Mouse (Mus musculus) stomach, embryonic 14.5 days (tissue): Measurements from ENCODE around the gene Bhlha15. TPM values are rescaled to one million over a fixed set of nuclear protein-coding genes. Genes with fewer than 3 reads are reported as not detected.

Experiments
- ATAC-seq: fragments of 200-750 bp; cut with Nextera tagmentation; 2 replicates; pipeline ENCODE4 v1.8.0; 2017; ENCODE audit warnings: low read depth, moderate TSS enrichment; ENCODE audit not compliant: insufficient number of reproducible peaks, insufficient read depth, low FRiP score
- H3K27ac ChIP-seq: fragments of 300-500 bp; sonication (generic); 2 replicates; pipeline ENCODE4 v1.5.1; 2014; ENCODE audit warnings: mild to moderate bottlenecking, low read length, moderate library complexity, mixed read lengths
- H3K27me3 ChIP-seq: fragments of 300-500 bp; sonication (generic); 2 replicates; pipeline ENCODE4 v1.6.1; 2014; ENCODE audit warnings: low read length, control low read depth, mixed read lengths; ENCODE audit not compliant: control insufficient read depth, insufficient read depth
- H3K36me3 ChIP-seq: fragments of 300-500 bp; sonication (generic); 2 replicates; pipeline ENCODE4 v1.6.1; 2014; ENCODE audit warnings: mild to moderate bottlenecking, control low read depth, low read length, moderate library complexity, mixed read lengths; ENCODE audit not compliant: control insufficient read depth, insufficient read depth
- H3K4me1 ChIP-seq: fragments of 300-500 bp; sonication (generic); 2 replicates; pipeline ENCODE4 v1.6.1; 2014; ENCODE audit warnings: low read length, control low read depth, mixed read lengths; ENCODE audit not compliant: control insufficient read depth, insufficient read depth
- H3K4me2 ChIP-seq: fragments of 300-500 bp; sonication (generic); replicated peaks from 2 replicates; pipeline ENCODE4 v1.6.1; 2014; ENCODE audit warnings: low read depth, low read length, control low read depth
- H3K4me3 ChIP-seq: fragments of 300-500 bp; sonication (generic); 2 replicates; pipeline ENCODE4 v1.5.1; 2014; ENCODE audit warnings: low read depth, low read length, control low read depth
- H3K9ac ChIP-seq: fragments of 300-500 bp; sonication (generic); replicated peaks from 2 replicates; pipeline ENCODE4 v1.6.1; 2014; ENCODE audit warnings: low read depth, mild to moderate bottlenecking, control low read depth, low read length, moderate library complexity, mixed read lengths
- H3K9me3 ChIP-seq: fragments of 300-500 bp; sonication (generic); 2 replicates; pipeline ENCODE4 v1.6.1; 2016; ENCODE audit warnings: low read depth, low read length, control low read depth; ENCODE audit not compliant: control insufficient read depth
- WGBS: fragments of 180-500 bp; shearing (Covaris S2); extraction: QIAGEN DNeasy Blood & Tissue Kit; methylation state at CpG from one replicate; pipeline ENCODE4 v1.1.7; 2014; 5-methylcytosine and 5-hydroxymethylcytosine counted together
- polyA plus RNA-seq: library from polyadenylated mRNA; unstranded; fragments of >200 nt; fragmentation: Nextera tagmentation; extraction: Ambion mirVana; gene quantifications from 2 replicates; pipeline ENCODE4 v1.2.1, GENCODE M21; 2014

Gene Bhlha15
- polyA plus RNA-seq, 1 experiment from 2014 or later = 0.32 TPM

DNA sequence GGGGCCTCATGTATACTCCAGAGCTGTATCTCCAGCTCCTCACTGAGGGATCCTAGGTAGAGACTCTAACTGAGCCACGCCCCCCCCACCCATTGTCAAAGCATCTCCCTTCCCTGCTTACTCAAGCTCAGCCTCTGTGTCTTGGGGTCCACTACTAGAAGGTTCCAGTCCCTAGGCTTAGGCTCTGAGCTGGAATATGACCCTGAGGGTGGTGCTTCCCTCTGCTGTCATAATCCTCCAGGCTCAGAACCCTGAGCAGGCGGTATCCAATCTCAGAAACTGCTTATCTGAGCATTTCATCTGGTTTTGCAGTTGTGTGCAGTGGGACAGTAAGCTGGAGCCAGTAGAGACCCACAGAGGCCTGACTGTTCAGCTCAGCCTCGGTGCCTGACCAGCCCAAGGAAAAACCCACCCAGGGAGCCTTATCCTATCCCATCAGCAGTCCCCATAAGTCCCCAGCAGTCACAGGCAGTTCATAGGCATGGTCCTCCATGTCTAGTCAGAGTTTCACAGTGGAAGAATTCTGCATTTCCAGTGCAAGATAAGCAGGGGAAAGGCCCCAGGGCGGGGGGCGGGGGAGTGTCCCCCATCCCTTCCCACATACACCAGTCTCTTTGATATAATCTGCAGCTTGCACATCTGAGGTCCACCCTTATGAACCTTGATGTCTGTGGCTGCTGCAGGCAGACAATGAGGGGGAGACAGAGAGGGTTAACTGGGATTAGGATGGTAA lies 27.8 kb upstream of the Bhlha15 start:
- 81% methylated on average over 5 of the region's 5 CpGs for WGBS
- H3K36me3 ChIP-seq = peaks cover 7% of the 10 kb centered on the region; the same call in 1 of the 2 replicates
- no peak for ATAC-seq
- peaks cover 2% of the 10 kb centered on the region; the same call in 1 of the 2 replicates for H3K4me1 ChIP-seq
- no peaks in the 10 kb centered on the region for H3K9me3 ChIP-seq
- H3K4me3 ChIP-seq = no peak overlapping the region
- H3K9ac ChIP-seq = no peak overlapping the region
- no peak overlapping the region for H3K4me2 ChIP-seq
- H3K27ac ChIP-seq = no peak overlapping the region; the same call in 1 of the 2 replicates
- H3K27me3 ChIP-seq = no peaks in the 10 kb centered on the region

DNA sequence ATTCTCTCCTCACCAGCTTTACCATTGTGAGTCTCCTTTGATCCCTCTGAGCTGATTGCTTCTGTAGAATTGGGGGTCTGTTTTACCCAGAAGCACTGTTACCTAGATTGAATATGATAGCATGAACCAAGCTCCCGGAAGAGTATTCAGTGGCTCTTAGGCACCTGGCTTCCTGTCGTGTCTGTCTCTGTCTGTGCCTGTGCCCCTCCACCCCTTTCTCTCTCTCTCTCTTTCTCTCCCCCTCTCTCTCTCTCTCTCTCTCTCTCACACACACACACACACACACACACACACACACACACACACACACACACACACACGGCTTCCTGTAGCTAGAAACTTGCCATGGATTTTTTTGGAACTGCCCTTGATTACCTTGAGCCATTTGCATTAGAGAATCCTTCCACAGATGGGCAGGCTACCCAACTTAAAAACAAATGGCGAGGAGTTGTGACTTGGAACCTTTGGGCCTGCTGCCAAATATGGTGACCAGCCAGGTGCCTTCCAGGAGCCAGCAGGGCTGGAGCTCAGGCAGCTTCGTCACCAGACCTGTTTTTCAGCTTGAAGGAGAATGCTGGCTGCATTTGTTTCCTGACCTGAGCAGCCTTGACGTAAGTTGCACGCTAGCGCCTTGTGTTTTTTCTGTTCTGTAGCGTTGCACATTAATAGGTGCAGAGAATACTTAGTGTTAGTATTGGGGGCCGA lies 27.1 kb upstream of the Bhlha15 start:
- H3K27ac ChIP-seq = no peak overlapping the region; the same call in 1 of the 2 replicates

DNA sequence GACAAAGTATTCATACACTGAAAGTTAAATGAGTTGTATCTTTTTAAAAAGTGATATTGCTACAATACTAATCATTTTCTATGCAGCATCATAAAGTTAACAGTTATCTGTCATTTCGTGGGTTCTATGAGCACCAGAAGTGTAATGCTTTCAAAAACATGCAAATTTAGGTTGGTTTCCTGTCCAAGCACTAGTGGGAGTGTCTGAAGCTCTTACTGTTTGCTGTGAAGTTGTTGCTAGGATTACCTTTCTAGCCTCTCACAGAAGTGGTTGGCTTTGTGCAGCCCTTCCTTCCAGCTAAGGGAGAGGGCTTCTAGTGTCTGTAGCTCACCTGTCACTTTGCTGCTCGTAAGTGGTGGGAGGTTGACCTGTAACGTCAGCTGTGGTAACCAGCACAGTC lies 24.3 kb upstream of the Bhlha15 start:
- no peak for ATAC-seq
- Histone ChIP-seq H3K4me3 (no peak overlapping the region), H3K4me2 (no peak overlapping the region), H3K36me3 (peaks cover 12% of the 10 kb centered on the region; the same call in 1 of the 2 replicates), H3K9ac (no peak overlapping the region), H3K4me1 (no peaks in the 10 kb centered on the region), H3K27ac (no peak overlapping the region), H3K27me3 (no peaks in the 10 kb centered on the region), H3K9me3 (no peaks in the 10 kb centered on the region)
- WGBS = 84% methylated on average over 3 of the region's 3 CpGs

More for the DNA sequence above, 27.1 kb upstream of the Bhlha15 start:
- Histone ChIP-seq H3K27me3 (no peaks in the 10 kb centered on the region), H3K4me3 (no peak overlapping the region), H3K9ac (no peak overlapping the region), H3K4me2 (no peak overlapping the region), H3K9me3 (no peaks in the 10 kb centered on the region), H3K4me1 (peaks cover 2% of the 10 kb centered on the region; the same call in 1 of the 2 replicates), H3K36me3 (peaks cover 7% of the 10 kb centered on the region; the same call in 1 of the 2 replicates)
- 68% methylated on average over 10 of the region's 10 CpGs for WGBS
- no peak for ATAC-seq

DNA sequence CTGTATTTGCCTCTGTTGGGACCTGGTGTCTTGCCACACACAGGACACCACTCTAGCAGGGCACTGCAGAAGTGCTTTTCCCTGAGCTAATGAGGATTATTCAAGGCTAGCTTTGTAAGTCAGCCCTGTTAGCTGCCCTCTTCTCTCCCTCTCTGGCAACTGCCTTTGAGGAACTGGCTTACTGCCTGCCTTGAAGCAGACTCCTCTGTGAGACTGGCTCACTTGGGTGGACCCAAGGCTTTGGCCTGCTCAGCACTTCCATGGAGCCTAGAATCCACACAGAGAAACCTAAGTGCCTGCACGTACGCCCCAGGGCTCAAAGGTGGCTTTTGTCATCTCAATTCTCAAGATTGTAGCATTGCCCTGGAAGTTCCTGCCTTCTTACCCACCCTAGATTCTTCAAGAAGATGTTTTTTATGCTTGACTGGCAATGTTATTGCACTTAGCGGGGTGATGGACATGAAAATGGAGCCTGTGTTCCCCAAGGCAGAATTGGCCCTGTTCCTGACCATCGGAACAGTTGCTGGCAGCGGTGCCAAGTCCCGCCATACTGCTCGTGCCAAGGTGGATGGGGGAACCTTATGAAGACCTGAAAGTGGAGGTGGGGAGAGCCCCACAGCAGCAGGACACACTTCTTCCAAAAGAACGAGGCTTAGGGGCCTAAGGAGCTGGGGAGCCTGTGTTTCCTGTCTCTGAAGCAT lies 20.7 kb upstream of the Bhlha15 start:
- no peak for ATAC-seq
- peaks cover 18% of the 10 kb centered on the region for H3K36me3 ChIP-seq
- 96% methylated on average over 8 of the region's 8 CpGs for WGBS

DNA sequence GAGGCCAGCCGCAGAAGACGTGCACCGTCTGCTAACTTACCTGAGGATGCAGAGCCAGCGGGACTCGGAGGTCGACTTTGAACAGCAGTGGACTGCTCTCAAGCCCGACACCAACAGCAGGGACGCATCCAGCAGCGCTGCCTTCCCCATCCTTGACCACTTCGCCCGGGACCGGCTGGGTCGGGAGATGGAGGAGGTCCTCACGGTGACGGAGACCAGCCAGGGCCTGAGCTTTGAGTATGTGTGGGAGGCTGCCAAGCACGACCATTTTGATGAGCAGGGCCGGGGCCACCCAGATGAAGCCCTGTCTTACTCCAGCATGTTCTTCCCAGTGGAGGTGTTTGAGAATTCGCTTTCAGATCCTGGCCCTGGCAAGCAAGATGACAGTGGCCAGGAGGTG lies 16.4 kb upstream of the Bhlha15 start:
- H3K9ac ChIP-seq = no peak overlapping the region
- no peaks in the 10 kb centered on the region for H3K27me3 ChIP-seq
- H3K4me2 ChIP-seq = no peak overlapping the region
- ATAC-seq = no peak
- no peak overlapping the region for H3K27ac ChIP-seq
- H3K36me3 ChIP-seq = peaks cover 38% of the 10 kb centered on the region
- WGBS = 93% methylated on average over 18 of the region's 18 CpGs
- H3K4me1 ChIP-seq = no peaks in the 10 kb centered on the region
- H3K9me3 ChIP-seq = no peaks in the 10 kb centered on the region
- no peak overlapping the region for H3K4me3 ChIP-seq

More for the DNA sequence above, 20.7 kb upstream of the Bhlha15 start:
- no peaks in the 10 kb centered on the region for H3K4me1 ChIP-seq
- H3K9ac ChIP-seq = no peak overlapping the region
- H3K27me3 ChIP-seq = no peaks in the 10 kb centered on the region
- no peak overlapping the region for H3K4me3 ChIP-seq
- H3K4me2 ChIP-seq = no peak overlapping the region
- no peaks in the 10 kb centered on the region for H3K9me3 ChIP-seq
- H3K27ac ChIP-seq = no peak overlapping the region

DNA sequence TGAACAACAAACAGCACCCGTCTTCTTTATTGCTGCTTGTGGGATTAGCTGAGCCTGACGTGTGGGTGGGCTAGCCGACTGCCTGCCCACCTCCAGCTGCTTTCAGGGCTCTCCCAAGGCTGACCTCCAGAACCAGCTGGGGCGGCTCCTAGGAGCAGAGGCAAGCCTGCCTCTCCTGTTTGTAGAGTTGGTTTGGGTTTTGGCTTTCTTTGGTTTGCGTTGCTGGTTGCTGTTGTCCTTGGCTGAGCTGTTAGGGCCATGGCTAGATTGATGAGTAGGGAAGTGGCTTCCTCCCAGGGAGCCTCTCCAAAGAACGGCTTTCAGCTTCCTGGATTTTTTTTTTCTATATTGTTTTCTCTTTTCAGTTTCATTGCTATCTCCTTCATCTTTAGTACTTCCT lies 11.9 kb upstream of the Bhlha15 start:
- Histone ChIP-seq H3K4me2 (no peak overlapping the region), H3K9ac (no peak overlapping the region), H3K4me1 (peaks cover 8% of the 10 kb centered on the region), H3K9me3 (no peaks in the 10 kb centered on the region), H3K27me3 (no peaks in the 10 kb centered on the region), H3K36me3 (peaks cover 28% of the 10 kb centered on the region), H3K4me3 (no peak overlapping the region), H3K27ac (no peak overlapping the region)
- WGBS = 41% methylated on average over 6 of the region's 6 CpGs
- no peak for ATAC-seq

DNA sequence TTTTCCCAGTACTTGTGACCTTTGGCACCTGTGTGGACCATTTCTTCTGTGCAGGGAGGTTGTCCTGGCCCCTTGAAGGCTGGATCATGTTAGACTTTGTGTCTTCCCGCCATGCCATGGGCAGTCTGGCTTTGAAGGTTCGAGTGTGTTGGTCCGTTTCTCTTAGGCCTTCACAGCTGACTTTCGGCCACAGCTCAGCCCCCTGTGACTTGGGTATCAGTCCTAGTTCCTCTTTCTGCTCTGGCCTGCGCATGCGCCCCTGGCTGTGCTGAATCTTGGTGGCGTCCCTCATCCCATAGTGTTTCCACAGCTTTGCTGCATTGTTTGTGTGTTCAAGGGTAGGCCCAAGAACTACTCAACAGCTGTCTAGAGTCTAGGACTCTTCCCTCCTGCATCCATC lies 8.8 kb upstream of the Bhlha15 start:
- H3K36me3 ChIP-seq = peaks cover 4% of the 10 kb centered on the region; the same call in 1 of the 2 replicates
- no peak overlapping the region for H3K4me2 ChIP-seq
- WGBS = 93% methylated on average over 7 of the region's 7 CpGs
- no peak overlapping the region for H3K27ac ChIP-seq
- H3K9ac ChIP-seq = no peak overlapping the region
- H3K4me1 ChIP-seq = peaks cover 9% of the 10 kb centered on the region
- H3K4me3 ChIP-seq = no peak overlapping the region
- H3K27me3 ChIP-seq = no peaks in the 10 kb centered on the region
- no peak for ATAC-seq
- no peaks in the 10 kb centered on the region for H3K9me3 ChIP-seq

DNA sequence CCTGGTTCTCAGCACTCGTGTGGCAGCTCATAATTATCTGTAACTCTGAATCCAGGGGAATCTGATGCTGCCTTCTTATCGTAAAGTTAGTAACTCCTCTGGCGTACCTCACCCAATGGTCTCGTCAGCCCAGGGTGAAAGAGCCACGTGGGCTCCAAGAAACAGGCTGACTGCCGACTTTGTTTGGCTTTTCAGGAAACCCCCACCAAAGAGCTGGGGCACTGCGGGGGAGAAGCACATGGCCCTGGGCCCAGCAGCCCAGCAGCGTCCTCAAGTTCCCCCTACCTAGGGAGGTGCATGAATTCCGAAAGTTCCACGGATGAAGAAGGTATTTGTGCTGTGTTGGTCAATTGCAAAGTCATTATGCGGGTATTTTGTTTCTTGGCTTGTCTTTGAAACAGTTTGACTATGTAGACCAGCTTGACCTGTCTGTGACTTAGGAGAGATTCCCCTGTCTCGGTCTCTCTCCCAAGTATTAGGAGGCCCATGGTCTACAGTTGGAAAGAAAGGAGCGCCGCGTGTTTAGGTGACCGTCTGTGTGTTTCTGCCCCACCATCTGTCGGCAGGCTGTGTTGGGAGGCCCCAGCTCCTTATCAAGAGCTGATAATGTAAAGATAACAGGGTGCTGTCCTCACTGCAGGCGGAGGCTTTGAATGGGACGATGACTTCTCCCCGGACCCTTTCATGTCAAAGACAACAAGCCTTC lies 7.4 kb upstream of the Bhlha15 start:
- no peaks in the 10 kb centered on the region for H3K27me3 ChIP-seq
- ATAC-seq = no peak
- no peak overlapping the region for H3K9ac ChIP-seq
- peaks cover 9% of the 10 kb centered on the region for H3K4me1 ChIP-seq
- H3K36me3 ChIP-seq = peaks cover 3% of the 10 kb centered on the region; the same call in 1 of the 2 replicates
- H3K27ac ChIP-seq = no peak overlapping the region
- no peak overlapping the region for H3K4me3 ChIP-seq
- H3K4me2 ChIP-seq = no peak overlapping the region
- WGBS = 43% methylated on average over 20 of the region's 20 CpGs
- H3K9me3 ChIP-seq = no peaks in the 10 kb centered on the region
